Mouse (Mus musculus): ENCODE measurements around the gene Sin3a. TPM values are rescaled to one million over a fixed set of nuclear protein-coding genes. Genes with fewer than 3 reads are reported as not detected.

Gene Sin3a
- total and polyA plus RNA-seq, 3 experiments, result 27.0 to 715 (median 47.5) TPM

DNA sequence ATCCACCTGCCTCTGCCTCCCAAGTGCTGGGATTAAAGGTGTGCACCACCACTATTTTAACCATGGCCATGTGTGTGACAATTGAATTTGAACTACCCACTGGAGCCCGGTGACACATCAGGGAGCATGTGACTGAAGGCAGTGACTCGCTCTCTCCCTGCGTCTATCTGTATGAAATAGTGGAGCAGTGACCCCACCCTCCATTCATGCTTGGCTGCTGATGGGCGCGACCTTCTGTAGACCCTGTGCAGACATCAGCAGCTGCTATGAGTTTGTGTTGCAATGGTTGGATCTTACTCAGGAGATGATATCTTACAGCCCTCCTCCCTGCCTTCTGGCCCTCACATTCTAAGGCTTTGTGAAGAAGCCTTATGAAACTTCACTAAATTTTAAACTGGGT lies 96.6 kb downstream of the Sin3a start:
- no peak for DNase-seq (ENCODE audit: low read depth, low spot score)
- Histone ChIP-seq H3K36me3 (ENCODE audit: control insufficient read depth in 1 of 2, insufficient read depth in 2 of 2, low read length in 2 of 2) (no peaks in the 10 kb centered on the region), H3K4me3 (ENCODE audit: control insufficient read depth in 1 of 2, insufficient read depth in 1 of 2, low read depth in 2 of 2, low read length in 2 of 2) (no peak overlapping the region), H3K9me3 (replicated peaks; ENCODE audit: insufficient read depth, low read length) (no peaks in the 10 kb centered on the region), H3K27me3 (ENCODE audit: control insufficient read depth in 1 of 2, insufficient read depth in 2 of 2, low read length in 2 of 2) (no peaks in the 10 kb centered on the region), H3K9ac (ENCODE audit: control insufficient read depth, low read depth, low read length, poor library complexity, severe bottlenecking) (no peak overlapping the region), H3K27ac (ENCODE audit: control insufficient read depth, low read depth, low read length) (no peak overlapping the region), H3K4me1 (ENCODE audit: control insufficient read depth in 1 of 2, insufficient read depth in 2 of 2, low read length in 2 of 2) (no peaks in the 10 kb centered on the region), H3K79me2 (ENCODE audit: control insufficient read depth, insufficient read depth, low read length, poor library complexity) (no peaks in the 10 kb centered on the region)
- no peak for TF ChIP-seq GATA1 (IDR thresholded peaks at IDR 0.05; ENCODE audit: low read depth, low read length)
- no peak for TF ChIP-seq MAX (IDR thresholded peaks at IDR 0.05; ENCODE audit: low read length)
- no peak for TF ChIP-seq POLR2A (IDR thresholded peaks at IDR 0.05; ENCODE audit: control insufficient read depth in 1 of 2, insufficient read depth in 1 of 2, low read depth in 1 of 2, low read length in 2 of 2, poor library complexity in 1 of 2)
- no peak for TF ChIP-seq CHD1 (IDR thresholded peaks at IDR 0.05; ENCODE audit: low read depth, low read length)
- TF ChIP-seq MAFK (IDR thresholded peaks at IDR 0.05; ENCODE audit: borderline replicate concordance, low read depth, low read length), result no peak
- TF ChIP-seq RCOR1 (IDR thresholded peaks at IDR 0.05; ENCODE audit: low read depth, low read length), result no peak
- TF ChIP-seq POLR2AphosphoS2 (IDR thresholded peaks at IDR 0.05; ENCODE audit: low read length), result no peak
- TF ChIP-seq ELF1 (IDR thresholded peaks at IDR 0.05; ENCODE audit: low read depth, low read length), result no peak

Other genes starting within 250 kb of the Sin3a start
- gene Odf3l1, start 207.4 kb upstream of the Sin3a start, total RNA-seq (2012; rRNA removed), result not detected in 2 replicates
- gene Odf3l1, start 207.4 kb upstream of the Sin3a start, polyA plus RNA-seq (2012; ENCODE audit: insufficient read depth in 1 of 2, insufficient read length in 2 of 2, low read depth in 1 of 2, low replicate concordance in 2 of 2, missing spikeins in 1 of 2), result not detected
- gene Cspg4, start 207.0 kb upstream of the Sin3a start, total RNA-seq (2012; rRNA removed), result 0.16 and 0.23 TPM in 2 replicates
- gene Cspg4, start 207.0 kb upstream of the Sin3a start, polyA plus RNA-seq (2012; ENCODE audit: insufficient read depth in 1 of 2, insufficient read length in 2 of 2, low read depth in 1 of 2, low replicate concordance in 2 of 2, missing spikeins in 1 of 2), result under 1 TPM in 1 of 2 experiments, not detected in 1; 0.15 TPM
- 2.2 and 2.3 TPM in 2 replicates for gene Snx33, start 143.7 kb upstream of the Sin3a start, total RNA-seq (2012; rRNA removed)
- gene Snx33, start 143.7 kb upstream of the Sin3a start, polyA plus RNA-seq (2012; ENCODE audit: insufficient read depth in 1 of 2, insufficient read length in 2 of 2, low read depth in 1 of 2, low replicate concordance in 2 of 2, missing spikeins in 1 of 2), result 1 to 10 TPM in 1 of 2 experiments, not detected in 1; 3.5 TPM
- 160 and 183 TPM in 2 replicates for gene Imp3, start 134.6 kb upstream of the Sin3a start, total RNA-seq (2012; rRNA removed)
- gene Imp3, start 134.6 kb upstream of the Sin3a start, polyA plus RNA-seq (2012; ENCODE audit: insufficient read depth in 1 of 2, insufficient read length in 2 of 2, low read depth in 1 of 2, low replicate concordance in 2 of 2, missing spikeins in 1 of 2), result 100 to 1,000 TPM in 1 of 2 experiments, not detected in 1; 154 TPM
- gene Snupn, start 121.2 kb upstream of the Sin3a start, total RNA-seq (2012; rRNA removed), result 13.0 and 14.6 TPM in 2 replicates
- gene Snupn, start 121.2 kb upstream of the Sin3a start, polyA plus RNA-seq (2012; ENCODE audit: insufficient read depth in 1 of 2, insufficient read length in 2 of 2, low read depth in 1 of 2, low replicate concordance in 2 of 2, missing spikeins in 1 of 2), result 10 to 100 TPM in 1 of 2 experiments, not detected in 1; 14.7 TPM
- gene Ptpn9, start 77.1 kb upstream of the Sin3a start, total RNA-seq (2012; rRNA removed), result 10.6 and 12.0 TPM in 2 replicates
- gene Ptpn9, start 77.1 kb upstream of the Sin3a start, polyA plus RNA-seq (2012; ENCODE audit: insufficient read depth in 1 of 2, insufficient read length in 2 of 2, low read depth in 1 of 2, low replicate concordance in 2 of 2, missing spikeins in 1 of 2), result 10 to 100 TPM in 1 of 2 experiments, not detected in 1; 24.3 TPM
- 30.5 and 32.2 TPM in 2 replicates for gene Man2c1, start 58.6 kb downstream of the Sin3a start, total RNA-seq (2012; rRNA removed)
- 10 to 100 TPM in 1 of 2 experiments, not detected in 1; 73.7 TPM for gene Man2c1, start 58.6 kb downstream of the Sin3a start, polyA plus RNA-seq (2012; ENCODE audit: insufficient read depth in 1 of 2, insufficient read length in 2 of 2, low read depth in 1 of 2, low replicate concordance in 2 of 2, missing spikeins in 1 of 2)
- gene Neil1, start 76.3 kb downstream of the Sin3a start, total RNA-seq (2012; rRNA removed), result 1.8 TPM in 2 replicates
- gene Neil1, start 76.3 kb downstream of the Sin3a start, polyA plus RNA-seq (2012; ENCODE audit: insufficient read depth in 1 of 2, insufficient read length in 2 of 2, low read depth in 1 of 2, low replicate concordance in 2 of 2, missing spikeins in 1 of 2), result 1 to 10 TPM in 1 of 2 experiments, not detected in 1; 4.3 TPM
- gene Commd4, start 86.3 kb downstream of the Sin3a start, total RNA-seq (2012; rRNA removed), result 77.3 and 90.6 TPM in 2 replicates
- 10 to 100 TPM in 1 of 2 experiments, not detected in 1; 89.7 TPM for gene Commd4, start 86.3 kb downstream of the Sin3a start, polyA plus RNA-seq (2012; ENCODE audit: insufficient read depth in 1 of 2, insufficient read length in 2 of 2, low read depth in 1 of 2, low replicate concordance in 2 of 2, missing spikeins in 1 of 2)
- not detected in 2 replicates for gene Trcg1, start 164.5 kb downstream of the Sin3a start, total RNA-seq (2012; rRNA removed)
- gene Trcg1, start 164.5 kb downstream of the Sin3a start, polyA plus RNA-seq (2012; ENCODE audit: insufficient read depth in 1 of 2, insufficient read length in 2 of 2, low read depth in 1 of 2, low replicate concordance in 2 of 2, missing spikeins in 1 of 2), result not detected
- gene 1700017B05Rik, start 190.6 kb downstream of the Sin3a start, total RNA-seq (2012; rRNA removed), result 52.7 and 55.7 TPM in 2 replicates
- 10 to 100 TPM in 1 of 2 experiments, not detected in 1; 76.5 TPM for gene 1700017B05Rik, start 190.6 kb downstream of the Sin3a start, polyA plus RNA-seq (2012; ENCODE audit: insufficient read depth in 1 of 2, insufficient read length in 2 of 2, low read depth in 1 of 2, low replicate concordance in 2 of 2, missing spikeins in 1 of 2)

Measured in MEL (cell line).